Mouse (Mus musculus) forebrain, embryonic 13.5 days (tissue): ENCODE measurements around the gene Rap1gap2. TPM values are rescaled to one million over a fixed set of nuclear protein-coding genes. Genes with fewer than 3 reads are reported as not detected.

Experiments used
- ATAC-seq: fragments of 200-750 bp; cut with Nextera tagmentation; 2 replicates; pipeline ENCODE4 v1.8.0; 2017
- H3K27ac ChIP-seq: fragments of 300-500 bp; sonication (generic); 2 replicates; pipeline ENCODE4 v1.5.1; 2015; ENCODE audit warnings: inconsistent platforms, mild to moderate bottlenecking, moderate library complexity
- H3K27me3 ChIP-seq: fragments of 300-500 bp; sonication (generic); 2 replicates; pipeline ENCODE4 v1.6.1; 2015; ENCODE audit warnings: mild to moderate bottlenecking, inconsistent platforms
- H3K36me3 ChIP-seq: fragments of 300-500 bp; sonication (generic); 2 replicates; pipeline ENCODE4 v1.6.1; 2015; ENCODE audit warnings: mild to moderate bottlenecking, inconsistent platforms; ENCODE audit not compliant: poor library complexity, severe bottlenecking
- H3K4me1 ChIP-seq: fragments of 300-500 bp; sonication (generic); 2 replicates; pipeline ENCODE4 v1.6.1; 2015; ENCODE audit warnings: inconsistent platforms
- H3K4me2 ChIP-seq: fragments of 300-500 bp; sonication (generic); 2 replicates; pipeline ENCODE4 v1.6.1; 2015; ENCODE audit warnings: inconsistent platforms, mild to moderate bottlenecking, moderate library complexity
- H3K4me3 ChIP-seq: fragments of 300-500 bp; sonication (generic); 2 replicates; pipeline ENCODE4 v1.5.1; 2015; ENCODE audit warnings: mild to moderate bottlenecking, inconsistent platforms
- H3K9ac ChIP-seq: fragments of 300-500 bp; sonication (generic); 2 replicates; pipeline ENCODE4 v1.6.1; 2015; ENCODE audit warnings: mild to moderate bottlenecking, inconsistent platforms
- H3K9me3 ChIP-seq: fragments of 300-500 bp; sonication (generic); replicated peaks from 2 replicates; pipeline ENCODE4 v1.6.1; 2016; ENCODE audit warnings: inconsistent platforms
- WGBS: fragments of 180-500 bp; shearing (Covaris S2); methylation state at CpG from one replicate; pipeline ENCODE4 v1.1.7; 2015; 5-methylcytosine and 5-hydroxymethylcytosine counted together
- polyA plus RNA-seq: library from polyadenylated mRNA; unstranded; fragments of >200 nt; fragmentation: Nextera tagmentation; extraction: Ambion mirVana; gene quantifications from 2 replicates; pipeline ENCODE4 v1.2.1, GENCODE M21; 2015

The Rap1gap2 gene
- 4.0 and 6.2 TPM in 2 replicates for polyA plus RNA-seq

DNA sequence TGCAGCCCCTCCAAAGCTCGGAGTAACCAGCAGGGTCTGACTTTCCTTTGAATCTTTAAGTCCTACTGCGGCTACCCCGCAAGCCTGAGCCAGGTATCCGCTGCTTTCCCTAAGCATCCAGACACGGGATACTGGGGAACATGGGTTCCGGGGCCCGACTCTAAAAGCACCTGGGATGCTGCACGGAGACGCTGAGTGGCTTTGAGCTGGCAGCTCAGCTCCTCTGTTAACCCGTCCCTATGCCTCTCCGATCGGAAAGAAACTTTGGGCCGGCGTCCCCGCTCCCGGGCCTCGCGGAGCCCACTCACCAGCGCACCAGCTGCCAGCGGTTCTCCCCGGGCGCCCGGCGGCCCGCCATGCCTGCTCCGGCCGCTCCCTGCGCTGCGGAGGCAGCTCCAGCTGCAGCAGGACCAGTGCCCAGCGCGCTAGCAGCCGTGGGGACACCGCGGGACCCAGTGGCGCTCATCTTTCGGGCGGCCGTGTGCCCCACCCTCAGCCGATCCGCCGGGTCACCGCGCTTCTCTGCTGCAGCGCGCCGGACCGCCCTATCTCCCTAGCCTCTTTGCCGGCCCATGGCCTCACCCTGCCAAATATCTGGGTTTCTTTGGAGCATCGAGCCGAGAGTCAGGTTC, at the start of gene Rap1gap2:
Gene Rap1gap2, minus strand, starts transcription at position 371 of the 632 bp plus-strand sequence.
- H3K4me1 ChIP-seq = peaks cover 10% of the 10 kb centered on the region
- H3K4me2 ChIP-seq = peak within 1 kb of the TSS; percentile 71
- peak within 1 kb of the TSS; percentile 41 for H3K4me3 ChIP-seq
- peak within 1 kb of the TSS; percentile 35 for H3K9ac ChIP-seq
- under 1% methylated on average over 50 of the region's 50 CpGs for WGBS
- H3K36me3 ChIP-seq = no peaks in the 10 kb centered on the region
- H3K27me3 ChIP-seq = peaks cover 64% of the 10 kb centered on the region
- 0 out of 2 replicates have a peak, but pooled peaks have one; percentile 10 for ATAC-seq
- no peaks in the 10 kb centered on the region for H3K9me3 ChIP-seq
- H3K27ac ChIP-seq = no peak within 1 kb of the TSS

DNA sequence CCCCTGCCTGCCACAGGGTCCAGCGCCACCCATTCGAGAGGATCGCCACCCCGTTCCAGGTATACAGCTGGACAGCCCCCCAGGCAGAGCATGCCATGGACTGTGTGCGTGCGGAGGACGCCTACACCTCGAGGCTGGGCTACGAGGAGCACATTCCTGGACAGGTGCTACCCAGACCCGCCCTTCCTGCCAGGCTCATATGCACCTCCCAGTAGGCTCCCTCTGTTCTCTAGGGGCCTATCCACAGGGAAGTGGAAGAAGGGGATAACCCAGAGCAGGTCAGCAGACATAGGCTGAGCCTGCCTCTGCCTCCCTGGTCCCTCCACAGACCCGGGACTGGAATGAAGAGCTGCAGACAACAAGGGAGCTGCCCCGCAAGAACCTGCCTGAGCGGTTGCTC, 49.6 kb upstream of the Rap1gap2 start:
- Histone ChIP-seq H3K9me3 (peaks cover 6% of the 10 kb centered on the region; the same call in 1 of the 2 replicates), H3K4me3 (no peak overlapping the region), H3K9ac (no peak overlapping the region), H3K36me3 (peaks cover 89% of the 10 kb centered on the region), H3K4me1 (no peaks in the 10 kb centered on the region), H3K27ac (no peak overlapping the region), H3K27me3 (no peaks in the 10 kb centered on the region), H3K4me2 (no peak overlapping the region)
- WGBS = 96% methylated on average over 13 of the region's 13 CpGs
- no peak for ATAC-seq

DNA sequence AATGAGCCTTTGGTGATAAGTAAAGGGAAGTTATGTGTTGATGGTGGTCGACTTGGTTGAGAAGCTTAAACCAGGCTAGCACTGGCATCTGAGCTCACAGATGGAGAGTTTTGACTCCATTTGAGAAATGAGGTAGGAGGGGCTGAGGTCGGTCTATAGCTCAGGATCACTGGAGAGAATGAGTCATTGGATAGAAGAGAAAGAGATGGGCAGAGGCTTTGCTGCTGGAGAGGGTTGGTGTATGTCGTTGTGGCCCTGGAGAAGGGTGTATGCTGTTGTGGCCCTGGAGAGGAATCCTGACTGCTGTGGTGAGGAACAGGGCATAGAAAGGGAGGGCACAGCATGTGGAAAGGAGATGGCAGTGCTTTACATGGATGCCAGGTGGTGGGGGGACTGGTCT, 45.2 kb upstream of the Rap1gap2 start:
- 86% methylated on average over 3 of the region's 3 CpGs for WGBS
- H3K4me3 ChIP-seq = no peak overlapping the region
- H3K36me3 ChIP-seq = peaks cover 45% of the 10 kb centered on the region
- H3K4me2 ChIP-seq = no peak overlapping the region
- no peak overlapping the region for H3K9ac ChIP-seq
- peaks cover 6% of the 10 kb centered on the region; the same call in 1 of the 2 replicates for H3K9me3 ChIP-seq
- H3K4me1 ChIP-seq = peaks cover 14% of the 10 kb centered on the region; the same call in 1 of the 2 replicates
- no peaks in the 10 kb centered on the region for H3K27me3 ChIP-seq
- no peak for ATAC-seq
- no peak overlapping the region for H3K27ac ChIP-seq

GRCm38 (mm10) chr11:74653385-74653784, 42.7 kb upstream of the Rap1gap2 start:
- Histone ChIP-seq H3K4me2 (no peak overlapping the region), H3K9me3 (peaks cover 5% of the 10 kb centered on the region; the same call in 1 of the 2 replicates), H3K9ac (no peak overlapping the region), H3K27me3 (no peaks in the 10 kb centered on the region), H3K4me3 (no peak overlapping the region), H3K36me3 (peaks cover 19% of the 10 kb centered on the region), H3K27ac (no peak overlapping the region), H3K4me1 (peaks cover 33% of the 10 kb centered on the region)
- WGBS = 83% methylated on average over 6 of the region's 6 CpGs
- no peak for ATAC-seq

DNA sequence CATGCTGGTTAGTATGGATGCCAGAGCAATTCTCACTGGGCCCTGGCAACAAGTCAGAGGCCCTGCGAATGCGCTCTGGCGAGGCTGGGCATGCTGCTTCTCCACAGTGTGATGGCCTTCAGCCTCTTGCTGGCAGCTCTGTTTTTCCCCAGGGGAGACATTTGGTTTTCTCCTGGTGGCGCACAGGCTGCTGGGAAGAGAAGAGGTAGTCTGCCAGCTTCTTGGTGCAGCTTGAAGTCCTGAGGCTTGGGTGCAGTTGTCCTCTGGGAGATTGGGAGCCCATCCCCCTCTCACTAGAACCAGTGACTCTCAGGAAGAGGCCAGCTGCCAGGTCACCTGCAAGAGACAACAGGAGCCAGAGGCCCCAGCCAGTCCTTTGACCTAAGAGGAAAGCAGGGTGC, 42.1 kb upstream of the Rap1gap2 start:
- Histone ChIP-seq H3K27me3 (no peaks in the 10 kb centered on the region), H3K4me1 (peaks cover 34% of the 10 kb centered on the region), H3K4me3 (no peak overlapping the region), H3K27ac (no peak overlapping the region), H3K4me2 (no peak overlapping the region), H3K9me3 (no peaks in the 10 kb centered on the region), H3K36me3 (peaks cover 14% of the 10 kb centered on the region), H3K9ac (no peak overlapping the region)
- ATAC-seq = no peak
- WGBS = 78% methylated on average over 4 of the region's 4 CpGs

GRCm38 (mm10) chr11:74650576-74651100, 39.9 kb upstream of the Rap1gap2 start:
- peak overlapping the region; percentile 87 for H3K9ac ChIP-seq
- peak overlapping the region; percentile 76 for H3K4me3 ChIP-seq
- peaks cover 34% of the 10 kb centered on the region for H3K4me1 ChIP-seq

DNA sequence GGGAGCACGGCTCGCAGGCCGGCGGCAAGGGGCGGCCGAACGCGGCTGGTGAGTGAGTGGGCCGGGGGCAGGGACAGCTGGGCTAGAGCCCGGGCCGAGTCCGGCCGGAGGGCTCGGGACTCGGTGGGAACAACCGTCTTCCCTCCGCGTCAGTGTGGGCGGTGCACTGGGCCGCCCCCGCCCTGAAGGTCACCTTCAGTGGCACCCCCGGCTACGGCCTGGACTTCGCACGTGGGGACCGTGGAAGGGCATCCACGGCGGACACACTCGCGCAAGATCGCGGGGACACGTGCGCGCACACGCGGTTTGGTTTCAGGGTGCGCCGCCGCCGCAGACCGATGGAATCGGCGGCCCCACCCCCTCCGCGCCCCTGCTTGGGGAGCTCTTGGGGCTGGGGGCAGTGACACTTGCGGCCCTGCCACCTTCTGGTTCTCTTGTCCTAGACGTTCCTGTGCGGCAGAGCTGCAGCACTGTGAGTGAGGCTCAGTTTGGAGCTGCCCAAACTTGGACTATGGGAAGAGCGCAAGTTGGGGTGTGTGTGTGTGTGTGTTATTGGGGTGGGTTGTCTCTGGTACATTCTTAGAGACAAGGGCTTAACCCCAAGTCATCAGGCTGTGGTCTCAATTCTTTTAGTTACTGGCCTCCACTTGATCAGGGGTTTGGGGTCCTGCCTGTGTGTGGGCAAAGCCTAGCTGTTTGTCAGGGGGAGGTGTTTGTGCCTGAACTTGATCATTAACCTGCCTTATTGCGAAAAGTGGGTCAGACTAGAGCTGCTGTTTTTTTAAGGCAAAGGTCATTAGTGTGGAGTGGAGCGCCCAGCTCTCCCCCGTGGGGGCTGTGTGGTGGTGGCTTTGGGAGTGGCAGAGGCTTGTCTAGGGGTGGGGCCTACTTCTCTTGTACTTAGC, 39.2 kb upstream of the Rap1gap2 start:
- Histone ChIP-seq H3K36me3 (no peaks in the 10 kb centered on the region), H3K4me2 (peak overlapping the region; percentile 97), H3K4me1 (peaks cover 34% of the 10 kb centered on the region), H3K27me3 (no peaks in the 10 kb centered on the region), H3K27ac (peak overlapping the region; percentile 10; the same call in 1 of the 2 replicates), H3K4me3 (peak overlapping the region; percentile 76), H3K9me3 (no peaks in the 10 kb centered on the region), H3K9ac (peak overlapping the region; percentile 87)
- ATAC-seq = peak; percentile 54
- WGBS = 1% methylated on average over 53 of the region's 53 CpGs

More at GRCm38 (mm10) chr11:74650576-74651100, 39.9 kb upstream of the Rap1gap2 start:
- Histone ChIP-seq H3K27ac (0 out of 2 replicates have a peak overlapping the region, but pooled peaks have one; percentile 10), H3K9me3 (no peaks in the 10 kb centered on the region), H3K27me3 (no peaks in the 10 kb centered on the region), H3K36me3 (no peaks in the 10 kb centered on the region), H3K4me2 (peak overlapping the region; percentile 97)
- ATAC-seq = no peak
- WGBS = 63% methylated on average over 4 of the region's 4 CpGs

DNA sequence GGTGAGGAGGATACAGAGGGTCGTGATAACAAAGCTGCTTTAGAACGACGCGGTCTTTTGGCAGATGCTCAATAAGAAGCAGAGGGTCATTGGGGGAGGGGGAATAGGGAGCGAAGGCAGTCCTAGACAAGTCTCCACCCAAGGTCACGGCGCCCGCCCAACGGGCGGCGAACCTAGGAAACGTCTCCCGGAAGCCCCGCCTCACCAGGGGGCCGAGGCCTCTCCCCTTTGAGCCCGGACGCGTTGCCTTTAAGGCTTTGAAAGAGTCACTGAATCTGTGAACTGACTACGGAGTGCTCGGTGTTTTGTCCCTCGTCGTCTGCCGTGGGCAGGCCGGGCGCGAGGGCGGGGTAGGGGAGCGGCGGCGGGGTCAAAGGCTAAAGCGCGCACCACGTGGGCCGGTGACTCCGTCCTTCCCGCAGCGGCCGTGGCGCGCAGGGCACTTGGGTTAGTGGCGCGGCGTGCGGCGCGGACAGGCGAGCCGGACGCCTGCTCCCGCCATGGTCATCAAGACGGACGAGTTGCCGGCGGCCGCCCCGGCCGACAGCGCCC, 38.5 kb upstream of the Rap1gap2 start, which contains the start of gene Cluh:
Gene Cluh, plus strand, starts transcription at position 401 of the 552 bp plus-strand sequence.
- WGBS = under 1% methylated on average over 58 of the region's 58 CpGs
- Histone ChIP-seq H3K4me2 (peak within 1 kb of the TSS; percentile 97), H3K9ac (peak within 1 kb of the TSS; percentile 87), H3K36me3 (no peaks in the 10 kb centered on the region), H3K4me1 (peaks cover 34% of the 10 kb centered on the region), H3K27me3 (no peaks in the 10 kb centered on the region), H3K9me3 (no peaks in the 10 kb centered on the region), H3K4me3 (peak within 1 kb of the TSS; percentile 76), H3K27ac (peak within 1 kb of the TSS; percentile 25)
- ATAC-seq = peak; percentile 94

- Histone ChIP-seq H3K4me3 (peak overlapping the region; percentile 76), H3K4me1 (peaks cover 34% of the 10 kb centered on the region), H3K4me2 (peak overlapping the region; percentile 97), H3K36me3 (no peaks in the 10 kb centered on the region), H3K27ac (peak overlapping the region; percentile 25), H3K9me3 (no peaks in the 10 kb centered on the region), H3K9ac (peak overlapping the region; percentile 87), H3K27me3 (no peaks in the 10 kb centered on the region)
- peak; percentile 54 for ATAC-seq
- WGBS = 14% methylated on average over 1 of the region's 1 CpGs
These were observed 38.0 kb upstream of the Rap1gap2 start for GRCm38 (mm10) chr11:74648676-74649075.

DNA sequence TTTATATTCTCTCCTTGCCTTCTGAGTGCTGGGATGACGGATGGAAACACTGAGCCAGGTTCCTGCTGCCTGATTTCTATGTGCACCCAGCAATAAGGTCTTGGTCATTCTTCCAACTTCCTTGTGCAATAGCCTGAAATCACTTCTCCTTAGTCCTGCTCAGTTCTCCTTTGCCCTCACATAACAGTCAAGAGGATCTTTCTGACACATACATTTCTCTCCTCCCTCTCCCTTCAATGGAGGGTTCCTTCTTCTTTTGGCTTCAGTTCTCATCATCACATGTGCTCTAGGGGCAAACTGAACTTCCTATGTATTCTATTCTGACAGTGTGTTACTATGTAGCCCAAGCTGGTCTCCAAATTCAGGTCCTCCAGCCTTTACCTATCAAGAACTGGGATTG, 37.3 kb upstream of the Rap1gap2 start:
- 95% methylated on average over 1 of the region's 1 CpGs for WGBS
- Histone ChIP-seq H3K4me1 (peaks cover 31% of the 10 kb centered on the region), H3K9ac (no peak overlapping the region), H3K27ac (no peak overlapping the region), H3K4me2 (no peak overlapping the region), H3K36me3 (no peaks in the 10 kb centered on the region), H3K4me3 (no peak overlapping the region), H3K9me3 (no peaks in the 10 kb centered on the region), H3K27me3 (no peaks in the 10 kb centered on the region)
- no peak for ATAC-seq

DNA sequence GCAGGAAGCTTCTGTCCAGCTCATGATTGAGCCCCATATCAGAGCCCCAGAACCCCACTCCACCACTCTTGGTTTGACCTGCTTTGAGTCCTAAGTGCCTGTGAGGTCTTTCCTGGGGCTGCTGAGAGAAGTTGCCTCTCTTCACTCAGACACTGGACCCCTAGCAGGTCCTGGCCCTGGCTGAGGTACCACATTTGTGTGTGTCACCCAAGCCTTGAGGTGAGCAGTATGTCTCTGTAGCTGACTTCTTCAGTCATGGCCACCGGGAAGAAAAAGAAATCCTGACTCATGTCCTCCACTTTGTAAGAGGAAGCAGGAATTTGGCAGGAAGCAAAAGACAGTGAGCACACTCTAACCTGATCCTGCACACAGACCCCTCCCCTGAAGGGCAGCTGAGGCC, 28.9 kb upstream of the Rap1gap2 start:
- Histone ChIP-seq H3K36me3 (no peaks in the 10 kb centered on the region), H3K9ac (no peak overlapping the region), H3K4me2 (0 out of 2 replicates have a peak overlapping the region, but pooled peaks have one; percentile 92), H3K4me3 (no peak overlapping the region), H3K27ac (no peak overlapping the region), H3K27me3 (peaks cover 21% of the 10 kb centered on the region), H3K9me3 (no peaks in the 10 kb centered on the region), H3K4me1 (peaks cover 16% of the 10 kb centered on the region)
- WGBS = 91% methylated on average over 1 of the region's 1 CpGs
- no peak for ATAC-seq
